Mouse (Mus musculus) heart, embryonic 10.5 days (tissue): ENCODE data around the gene Vamp3. TPM values are rescaled to one million over a fixed set of nuclear protein-coding genes. Genes with fewer than 3 reads are reported as not detected.

Source experiments
- polyA plus RNA-seq: library from polyadenylated mRNA; unstranded; fragments of >200 nt; fragmentation: Nextera tagmentation; extraction: Ambion mirVana; gene quantifications from 2 replicates; pipeline ENCODE4 v1.2.1, GENCODE M21; 2016

Vamp3 gene
- polyA plus RNA-seq, 1 experiment from 2014 or later = 105 TPM

Other genes starting within 250 kb of the Vamp3 start
- 15.3 and 25.7 TPM in 2 replicates for gene Errfi1, start 204.0 kb downstream of the Vamp3 start, polyA plus RNA-seq
- 403 and 488 TPM in 2 replicates for gene Park7, start 143.5 kb downstream of the Vamp3 start, polyA plus RNA-seq
- 0.16 and 0.51 TPM in 2 replicates for gene Tnfrsf9, start 143.4 kb downstream of the Vamp3 start, polyA plus RNA-seq
- not detected in 2 replicates for gene Uts2, start 60.9 kb downstream of the Vamp3 start, polyA plus RNA-seq
- gene Per3, start 13.3 kb downstream of the Vamp3 start, polyA plus RNA-seq = 5.6 and 7.0 TPM in 2 replicates
- not detected in 2 replicates for gene Gm13090, start 31.6 kb upstream of the Vamp3 start, polyA plus RNA-seq